Mouse (Mus musculus): ENCODE results near the gene Tctex1d1. TPM values are rescaled to one million over a fixed set of nuclear protein-coding genes. Genes with fewer than 3 reads are reported as not detected.

The Tctex1d1 gene
- polyA plus RNA-seq, 1 experiment from 2014 or later, result 2.6 TPM

- no peaks in the 10 kb centered on the region for H3K27me3 ChIP-seq
- no peak overlapping the region for H3K9ac ChIP-seq
- no peaks in the 10 kb centered on the region for H3K9me3 ChIP-seq
- no peaks in the 10 kb centered on the region for H3K4me1 ChIP-seq (replicated peaks)
- H3K4me2 ChIP-seq, result no peak overlapping the region
- 81% methylated on average over 13 of the region's 13 CpGs for WGBS
- H3K36me3 ChIP-seq, result no peaks in the 10 kb centered on the region
- no peak overlapping the region for H3K27ac ChIP-seq (replicated peaks)
- no peak for ATAC-seq (ENCODE audit: low FRiP score, low read depth)
- H3K4me3 ChIP-seq, result no peak overlapping the region
These were observed 50.0 kb downstream of the Tctex1d1 start for GRCm38 (mm10) chr4:103028177-103029088.

- Histone ChIP-seq H3K4me2 (no peak overlapping the region), H3K4me1 (replicated peaks) (no peaks in the 10 kb centered on the region), H3K4me3 (no peak overlapping the region), H3K27ac (replicated peaks) (no peak overlapping the region), H3K36me3 (no peaks in the 10 kb centered on the region), H3K27me3 (no peaks in the 10 kb centered on the region), H3K9me3 (no peaks in the 10 kb centered on the region), H3K9ac (no peak overlapping the region)
- no peak for ATAC-seq (ENCODE audit: low FRiP score, low read depth)
- WGBS, result 86% methylated on average over 14 of the region's 14 CpGs
These were observed 60.9 kb downstream of the Tctex1d1 start for GRCm38 (mm10) chr4:103039103-103039837.

GRCm38 (mm10) chr4:103039838-103040191 is 61.4 kb downstream of the Tctex1d1 start:
- no peak for ATAC-seq (ENCODE audit: low FRiP score, low read depth)
- Histone ChIP-seq H3K4me2 (no peak overlapping the region), H3K9ac (no peak overlapping the region), H3K4me1 (replicated peaks) (no peaks in the 10 kb centered on the region), H3K4me3 (no peak overlapping the region), H3K36me3 (no peaks in the 10 kb centered on the region), H3K27me3 (no peaks in the 10 kb centered on the region), H3K9me3 (no peaks in the 10 kb centered on the region), H3K27ac (replicated peaks) (no peak overlapping the region)
- 75% methylated on average over 5 of the region's 5 CpGs for WGBS

GRCm38 (mm10) chr4:103042997-103043396 is 64.6 kb downstream of the Tctex1d1 start:
- 94% methylated on average over 11 of the region's 11 CpGs for WGBS
- no peaks in the 10 kb centered on the region for H3K4me1 ChIP-seq (replicated peaks)
- H3K9ac ChIP-seq, result no peak overlapping the region
- H3K27ac ChIP-seq (replicated peaks), result no peak overlapping the region
- H3K27me3 ChIP-seq, result no peaks in the 10 kb centered on the region
- no peaks in the 10 kb centered on the region for H3K9me3 ChIP-seq
- no peak for ATAC-seq (ENCODE audit: low FRiP score, low read depth)
- no peak overlapping the region for H3K4me3 ChIP-seq
- H3K4me2 ChIP-seq, result no peak overlapping the region
- H3K36me3 ChIP-seq, result no peaks in the 10 kb centered on the region

- Histone ChIP-seq H3K9me3 (no peaks in the 10 kb centered on the region; the same call in 1 of the 2 replicates), H3K4me2 (no peak overlapping the region), H3K27me3 (no peaks in the 10 kb centered on the region), H3K9ac (no peak overlapping the region), H3K4me1 (replicated peaks) (no peaks in the 10 kb centered on the region), H3K27ac (replicated peaks) (no peak overlapping the region), H3K4me3 (no peak overlapping the region), H3K36me3 (0 out of 2 replicates have a peak, but pooled peaks cover 3% of the 10 kb centered on the region)
- WGBS, result 93% methylated on average over 11 of the region's 11 CpGs
- ATAC-seq (ENCODE audit: low FRiP score, low read depth), result no peak
These were observed 69.6 kb downstream of the Tctex1d1 start for GRCm38 (mm10) chr4:103048046-103048445.

Other genes with a start within 250 kb of the Tctex1d1 start
- 64.1 and 69.5 TPM in 2 replicates for gene Sgip1, start 237.3 kb upstream of the Tctex1d1 start, polyA plus RNA-seq (2015; fragmentation: Nextera tagmentation; extraction: Ambion mirVana)
- 0.53 TPM in 1 of 2 replicates, not detected in the other for gene Insl5, start 48.2 kb downstream of the Tctex1d1 start, polyA plus RNA-seq (2015; fragmentation: Nextera tagmentation; extraction: Ambion mirVana)
- 26.0 and 30.1 TPM in 2 replicates for gene Mier1, start 135.8 kb downstream of the Tctex1d1 start, polyA plus RNA-seq (2015; fragmentation: Nextera tagmentation; extraction: Ambion mirVana)
- 5.2 and 6.6 TPM in 2 replicates for gene Wdr78, start 135.9 kb downstream of the Tctex1d1 start, polyA plus RNA-seq (2015; fragmentation: Nextera tagmentation; extraction: Ambion mirVana)
- 7.0 and 7.9 TPM in 2 replicates for gene Slc35d1, start 236.6 kb downstream of the Tctex1d1 start, polyA plus RNA-seq (2015; fragmentation: Nextera tagmentation; extraction: Ambion mirVana)